Mouse (Mus musculus) limb, embryonic 11.5 days (tissue): Measurements from ENCODE around the gene Gm21983. TPM values are rescaled to one million over a fixed set of nuclear protein-coding genes. Genes with fewer than 3 reads are reported as not detected.

Experiments
- ATAC-seq: fragments of 200-750 bp; cut with Nextera tagmentation; 2 replicates; pipeline ENCODE4 v1.8.0; 2017; ENCODE audit warnings: low read depth; ENCODE audit not compliant: insufficient number of reproducible peaks, low FRiP score, low TSS enrichment
- DNase-seq: peaks from one replicate; pipeline ENCODE4 v3.0.0-alpha.2; 2015; ENCODE audit warnings: low spot score
- H3K27ac ChIP-seq: fragments of 300-500 bp; sonication (generic); replicated peaks from 2 replicates; pipeline ENCODE4 v1.5.1; 2014; ENCODE audit warnings: low read depth, mild to moderate bottlenecking, low read length
- H3K27me3 ChIP-seq: fragments of 300-500 bp; sonication (generic); 2 replicates; pipeline ENCODE4 v1.6.1; 2014; ENCODE audit warnings: mild to moderate bottlenecking, low read length, mixed read lengths; ENCODE audit not compliant: control insufficient read depth, insufficient read depth
- H3K36me3 ChIP-seq: fragments of 300-500 bp; sonication (generic); 2 replicates; pipeline ENCODE4 v1.6.1; 2014; ENCODE audit warnings: mild to moderate bottlenecking, low read length, moderate library complexity, mixed read lengths; ENCODE audit not compliant: control insufficient read depth, insufficient read depth
- H3K4me1 ChIP-seq: fragments of 300-500 bp; sonication (generic); 2 replicates; pipeline ENCODE4 v1.6.1; 2014; ENCODE audit warnings: low read length, mixed read lengths; ENCODE audit not compliant: control insufficient read depth, insufficient read depth
- H3K4me2 ChIP-seq: fragments of 300-500 bp; sonication (generic); 2 replicates; pipeline ENCODE4 v1.6.1; 2014; ENCODE audit warnings: low read depth, mild to moderate bottlenecking, moderate library complexity; ENCODE audit not compliant: severe bottlenecking
- H3K4me3 ChIP-seq: fragments of 300-500 bp; sonication (generic); 2 replicates; pipeline ENCODE4 v1.5.1; 2014; ENCODE audit warnings: low read depth, low read length
- H3K9ac ChIP-seq: fragments of 300-500 bp; sonication (generic); 2 replicates; pipeline ENCODE4 v1.6.1; 2014; ENCODE audit warnings: mild to moderate bottlenecking, low read length
- H3K9me3 ChIP-seq: fragments of 300-500 bp; sonication (generic); 2 replicates; pipeline ENCODE4 v1.6.1; 2016; ENCODE audit warnings: low read length; ENCODE audit not compliant: control insufficient read depth
- WGBS: fragments of 180-500 bp; shearing (Covaris S2); extraction: QIAGEN DNeasy Blood & Tissue Kit; methylation state at CpG from one replicate; pipeline ENCODE4 v1.1.7; 2014; 5-methylcytosine and 5-hydroxymethylcytosine counted together
- polyA plus RNA-seq: library from polyadenylated mRNA; unstranded; fragments of >200 nt; fragmentation: Nextera tagmentation; extraction: Ambion mirVana; gene quantifications from 2 replicates; pipeline ENCODE4 v1.2.1, GENCODE M21; 2014

The Gm21983 gene
- polyA plus RNA-seq, 1 experiment from 2014 or later = not detected

DNA sequence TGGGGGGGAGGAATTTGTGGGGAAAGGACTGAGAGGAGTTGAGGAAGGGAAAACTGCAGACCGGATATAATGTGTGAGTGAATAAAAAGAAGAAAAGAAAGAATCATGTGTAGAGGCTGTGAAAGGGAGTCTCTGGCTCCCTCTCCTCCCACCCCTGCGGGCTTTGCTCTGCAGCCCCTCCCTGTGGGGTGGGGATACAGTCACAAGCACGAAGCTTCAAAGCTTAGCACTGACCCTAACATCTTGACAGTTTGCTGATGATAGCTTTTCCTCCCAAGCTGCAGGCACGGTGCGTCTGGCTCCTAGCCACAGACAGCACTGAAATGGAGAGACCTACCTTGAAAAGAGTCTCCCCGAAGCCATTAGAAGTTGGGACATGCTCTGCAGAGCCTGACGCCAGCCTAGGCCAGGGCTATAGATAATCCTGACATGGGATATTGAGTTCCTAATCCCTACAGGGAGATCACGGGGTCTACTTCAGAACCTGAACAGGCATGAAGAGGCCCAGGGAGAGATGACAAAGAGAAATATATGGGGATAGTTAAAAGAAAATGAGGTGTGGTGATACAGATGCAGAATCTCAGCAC lies 44.4 kb downstream of the Gm21983 start:
- no peak for ATAC-seq
- WGBS = 60% methylated on average over 8 of the region's 8 CpGs
- H3K4me2 ChIP-seq = no peak overlapping the region

DNA sequence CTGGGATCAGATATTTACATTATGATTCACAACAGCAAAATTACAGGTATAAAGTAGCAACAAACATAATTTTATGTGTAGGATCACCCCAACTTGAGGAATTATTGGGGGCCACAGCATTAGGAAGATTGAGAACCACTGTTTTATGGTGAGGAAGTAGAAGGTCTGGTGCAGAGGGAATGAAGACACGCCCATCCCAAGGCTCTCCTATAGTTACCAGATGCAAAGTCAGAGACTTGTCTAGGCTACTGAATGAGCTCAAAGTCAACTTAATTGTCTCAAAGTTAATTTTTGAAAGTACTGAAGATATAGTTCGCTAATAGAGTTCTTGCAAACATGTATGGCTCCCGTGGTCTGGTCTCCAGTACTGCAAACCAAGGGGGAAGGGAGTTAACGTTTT lies 47.1 kb downstream of the Gm21983 start:
- Histone ChIP-seq H3K36me3 (no peaks in the 10 kb centered on the region), H3K27me3 (no peaks in the 10 kb centered on the region), H3K27ac (no peak overlapping the region), H3K9me3 (no peaks in the 10 kb centered on the region; the same call in 1 of the 2 replicates), H3K9ac (no peak overlapping the region), H3K4me2 (no peak overlapping the region), H3K4me1 (no peaks in the 10 kb centered on the region), H3K4me3 (no peak overlapping the region)
- DNase-seq (no peak), ATAC-seq (no peak)
- WGBS = 79% methylated on average over 4 of the region's 4 CpGs

More for the DNA sequence above, 44.4 kb downstream of the Gm21983 start:
- H3K9ac ChIP-seq = no peak overlapping the region
- no peak for DNase-seq
- no peak overlapping the region for H3K4me3 ChIP-seq
- no peak overlapping the region for H3K27ac ChIP-seq
- no peaks in the 10 kb centered on the region for H3K36me3 ChIP-seq
- no peaks in the 10 kb centered on the region for H3K27me3 ChIP-seq
- H3K4me1 ChIP-seq = no peaks in the 10 kb centered on the region
- peaks cover 4% of the 10 kb centered on the region; the same call in 1 of the 2 replicates for H3K9me3 ChIP-seq

DNA sequence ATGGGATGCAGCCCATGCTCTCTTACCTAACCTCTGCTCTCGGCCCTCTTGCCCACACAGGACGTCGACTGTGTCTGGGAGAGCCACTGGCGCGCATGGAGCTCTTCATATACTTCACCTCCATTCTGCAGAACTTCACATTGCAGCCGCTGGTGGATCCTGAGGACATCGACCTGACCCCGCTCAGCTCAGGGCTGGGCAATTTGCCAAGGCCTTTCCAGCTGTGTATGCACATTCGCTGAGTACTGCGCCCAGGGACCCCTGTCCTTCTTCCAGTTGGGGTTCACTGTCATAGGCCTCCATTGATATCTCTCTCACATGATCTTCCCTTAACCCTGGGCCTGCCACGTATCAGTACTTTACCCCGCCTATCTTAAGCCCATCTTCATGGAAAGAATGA lies 47.7 kb downstream of the Gm21983 start:
- no peaks in the 10 kb centered on the region for H3K36me3 ChIP-seq
- no peak overlapping the region for H3K4me3 ChIP-seq
- H3K27ac ChIP-seq = no peak overlapping the region
- no peak overlapping the region for H3K9ac ChIP-seq
- DNase-seq (no peak), ATAC-seq (no peak)
- 74% methylated on average over 12 of the region's 12 CpGs for WGBS
- no peaks in the 10 kb centered on the region; the same call in 1 of the 2 replicates for H3K9me3 ChIP-seq
- no peaks in the 10 kb centered on the region for H3K27me3 ChIP-seq
- H3K4me2 ChIP-seq = no peak overlapping the region
- no peaks in the 10 kb centered on the region for H3K4me1 ChIP-seq

DNA sequence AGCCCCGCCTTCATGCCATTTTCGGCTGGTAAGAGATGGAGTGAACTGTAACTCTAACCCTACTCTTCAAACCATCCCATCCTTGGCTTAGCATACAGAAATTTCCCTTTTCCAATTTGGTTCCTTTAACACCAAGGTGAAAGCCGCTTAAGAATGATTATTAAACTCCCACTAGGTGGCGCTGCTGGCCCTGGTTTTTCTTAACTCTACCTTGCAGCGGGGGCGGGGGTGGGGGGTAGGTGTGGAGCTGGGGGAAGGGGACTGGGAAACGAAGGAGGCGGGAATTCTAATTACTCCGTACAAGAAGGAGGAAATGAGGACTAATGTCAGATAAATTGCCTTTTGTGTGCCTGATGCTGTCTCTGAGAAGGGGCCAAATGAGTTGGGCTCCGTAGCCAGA lies 48.3 kb downstream of the Gm21983 start:
- ATAC-seq (no peak), DNase-seq (peak; percentile 73)
- Histone ChIP-seq H3K4me2 (no peak overlapping the region), H3K36me3 (no peaks in the 10 kb centered on the region), H3K4me3 (no peak overlapping the region), H3K27me3 (no peaks in the 10 kb centered on the region), H3K9me3 (no peaks in the 10 kb centered on the region; the same call in 1 of the 2 replicates), H3K4me1 (no peaks in the 10 kb centered on the region), H3K27ac (no peak overlapping the region), H3K9ac (no peak overlapping the region)
- 11% methylated on average over 10 of the region's 10 CpGs for WGBS

DNA sequence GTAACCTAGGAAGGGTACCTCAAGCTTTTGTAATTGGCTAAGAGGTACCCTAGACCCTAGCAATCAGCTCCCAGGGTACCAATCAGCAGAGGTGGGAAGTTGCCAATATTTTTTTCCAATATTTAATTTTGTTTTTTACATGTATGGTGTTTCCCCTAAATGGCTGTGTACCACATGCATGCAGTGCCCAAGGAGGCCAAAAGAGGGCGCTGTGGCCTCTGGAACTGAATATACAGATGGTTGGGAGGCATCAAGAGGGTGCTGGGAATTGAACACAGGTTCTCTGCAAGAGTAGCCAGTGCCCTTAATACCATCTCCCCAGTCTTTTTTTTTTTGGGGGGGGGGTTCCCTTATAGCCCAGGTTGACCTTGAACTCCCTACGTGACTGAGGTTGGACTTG lies 49.5 kb downstream of the Gm21983 start:
- Histone ChIP-seq H3K4me1 (no peaks in the 10 kb centered on the region), H3K9ac (no peak overlapping the region), H3K27ac (no peak overlapping the region), H3K4me3 (no peak overlapping the region), H3K4me2 (no peak overlapping the region), H3K9me3 (no peaks in the 10 kb centered on the region; the same call in 1 of the 2 replicates), H3K27me3 (no peaks in the 10 kb centered on the region), H3K36me3 (no peaks in the 10 kb centered on the region)
- DNase-seq (no peak), ATAC-seq (no peak)
- 74% methylated on average over 2 of the region's 2 CpGs for whole genome bisulfite sequencing

DNA sequence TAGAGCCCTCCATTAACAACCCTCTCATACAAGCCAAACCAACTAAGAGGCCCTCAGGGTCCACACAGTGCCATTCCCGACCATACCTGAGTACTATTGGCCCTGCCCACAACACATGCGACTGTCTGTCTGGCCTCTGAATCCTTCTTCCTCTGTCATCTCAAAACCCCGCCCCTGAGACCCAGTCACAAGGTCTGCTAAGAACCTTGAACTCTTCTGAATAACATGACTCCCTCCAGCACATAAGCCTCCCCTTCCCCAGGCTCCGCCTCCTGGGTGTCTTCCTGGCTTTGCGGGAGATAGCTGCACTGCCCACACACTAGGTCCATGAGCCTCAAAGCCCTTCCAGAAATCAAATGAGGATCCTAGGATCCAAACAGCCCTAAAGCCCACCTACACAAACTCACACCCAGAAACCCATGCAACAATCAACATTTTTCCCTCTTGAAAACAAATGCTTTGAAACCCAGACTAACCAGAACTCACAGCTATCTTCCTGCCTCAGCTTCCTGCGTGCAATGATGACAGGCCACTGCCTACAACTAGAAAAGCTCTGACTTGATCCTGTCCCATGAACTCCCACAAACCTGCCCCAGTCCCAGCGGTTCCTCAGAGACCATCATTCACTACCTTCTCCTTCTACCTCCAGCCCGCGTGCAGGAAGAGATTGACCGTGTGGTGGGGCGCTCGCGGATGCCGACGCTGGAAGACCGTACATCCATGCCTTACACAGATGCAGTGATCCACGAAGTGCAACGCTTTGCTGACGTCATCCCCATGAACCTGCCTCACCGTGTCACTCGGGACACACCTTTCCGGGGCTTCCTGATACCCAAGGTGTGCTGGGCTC lies 50.1 kb downstream of the Gm21983 start:
- 90% methylated on average over 22 of the region's 22 CpGs for WGBS
- DNase-seq = no peak
- H3K27me3 ChIP-seq = no peaks in the 10 kb centered on the region
- no peak overlapping the region for H3K4me2 ChIP-seq
- no peaks in the 10 kb centered on the region for H3K4me1 ChIP-seq
- no peaks in the 10 kb centered on the region for H3K36me3 ChIP-seq
- H3K4me3 ChIP-seq = no peak overlapping the region
- ATAC-seq = no peak
- H3K27ac ChIP-seq = no peak overlapping the region
- H3K9me3 ChIP-seq = no peaks in the 10 kb centered on the region; the same call in 1 of the 2 replicates
- H3K9ac ChIP-seq = no peak overlapping the region

DNA sequence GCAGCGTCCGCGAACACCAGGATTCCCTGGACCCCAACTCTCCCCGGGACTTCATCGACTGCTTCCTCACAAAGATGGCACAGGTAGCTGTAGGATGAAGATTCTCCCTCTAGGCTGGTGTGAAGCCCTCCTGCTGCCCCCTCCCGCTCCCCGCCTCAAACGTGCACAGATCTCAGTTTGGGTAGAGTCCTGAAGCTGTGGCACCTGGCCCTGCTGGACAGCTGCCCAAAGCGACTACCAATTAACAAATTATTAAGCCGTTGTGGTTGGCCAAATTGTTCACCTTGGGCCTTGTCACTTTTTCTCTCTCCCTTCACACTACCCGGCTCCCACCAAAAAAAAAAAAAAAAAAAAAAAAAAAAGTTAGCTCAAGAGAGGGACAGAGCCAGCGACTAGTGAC lies 51.1 kb downstream of the Gm21983 start:
- H3K27ac ChIP-seq = no peak overlapping the region
- H3K9me3 ChIP-seq = no peaks in the 10 kb centered on the region; the same call in 1 of the 2 replicates
- no peaks in the 10 kb centered on the region for H3K36me3 ChIP-seq
- no peak overlapping the region for H3K9ac ChIP-seq
- no peak overlapping the region for H3K4me3 ChIP-seq
- ATAC-seq = no peak
- WGBS = 90% methylated on average over 12 of the region's 12 CpGs
- no peaks in the 10 kb centered on the region for H3K27me3 ChIP-seq
- H3K4me2 ChIP-seq = no peak overlapping the region
- no peak for DNase-seq
- no peaks in the 10 kb centered on the region for H3K4me1 ChIP-seq

DNA sequence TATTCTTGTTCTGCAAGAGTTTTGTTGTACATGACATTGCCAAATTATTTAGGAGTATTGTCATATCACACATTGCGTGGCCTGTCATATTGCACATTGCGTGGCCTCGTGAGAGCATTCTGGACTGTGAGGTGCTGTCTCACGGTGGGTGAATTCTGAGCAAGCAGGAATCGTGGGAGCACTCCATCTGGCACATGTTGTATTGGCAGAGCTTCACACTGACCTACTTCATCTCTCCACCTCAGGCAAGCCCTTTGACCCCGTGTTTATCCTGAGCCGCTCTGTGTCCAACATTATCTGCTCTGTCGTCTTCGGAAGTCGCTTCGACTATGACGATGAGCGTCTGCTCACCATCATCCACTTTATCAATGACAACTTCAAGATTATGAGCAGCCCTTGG lies 51.9 kb downstream of the Gm21983 start:
- no peaks in the 10 kb centered on the region; the same call in 1 of the 2 replicates for H3K9me3 ChIP-seq
- no peak overlapping the region for H3K4me2 ChIP-seq
- no peak overlapping the region for H3K27ac ChIP-seq
- 87% methylated on average over 13 of the region's 13 CpGs for WGBS
- no peaks in the 10 kb centered on the region for H3K4me1 ChIP-seq
- no peaks in the 10 kb centered on the region for H3K36me3 ChIP-seq
- H3K27me3 ChIP-seq = no peaks in the 10 kb centered on the region
- H3K9ac ChIP-seq = no peak overlapping the region
- ATAC-seq (no peak), DNase-seq (no peak)
- H3K4me3 ChIP-seq = no peak overlapping the region
